Mouse (Mus musculus) neutrophil, adult 59 days (primary cell): ENCODE measurements around the gene Scml4. TPM values are rescaled to one million over a fixed set of nuclear protein-coding genes. Genes with fewer than 3 reads are reported as not detected.

ENCODE experiments used
- total RNA-seq, 2 experiments: library from RNA; stranded (reverse); gene quantifications; 1 replicate in 1 of 2; 2 replicates in 1 of 2; pipeline ENCODE4 v1.2.4; 2023

Gene Scml4
- total RNA-seq = 1 to 10 TPM; 1.2 to 3.1 TPM

DNA sequence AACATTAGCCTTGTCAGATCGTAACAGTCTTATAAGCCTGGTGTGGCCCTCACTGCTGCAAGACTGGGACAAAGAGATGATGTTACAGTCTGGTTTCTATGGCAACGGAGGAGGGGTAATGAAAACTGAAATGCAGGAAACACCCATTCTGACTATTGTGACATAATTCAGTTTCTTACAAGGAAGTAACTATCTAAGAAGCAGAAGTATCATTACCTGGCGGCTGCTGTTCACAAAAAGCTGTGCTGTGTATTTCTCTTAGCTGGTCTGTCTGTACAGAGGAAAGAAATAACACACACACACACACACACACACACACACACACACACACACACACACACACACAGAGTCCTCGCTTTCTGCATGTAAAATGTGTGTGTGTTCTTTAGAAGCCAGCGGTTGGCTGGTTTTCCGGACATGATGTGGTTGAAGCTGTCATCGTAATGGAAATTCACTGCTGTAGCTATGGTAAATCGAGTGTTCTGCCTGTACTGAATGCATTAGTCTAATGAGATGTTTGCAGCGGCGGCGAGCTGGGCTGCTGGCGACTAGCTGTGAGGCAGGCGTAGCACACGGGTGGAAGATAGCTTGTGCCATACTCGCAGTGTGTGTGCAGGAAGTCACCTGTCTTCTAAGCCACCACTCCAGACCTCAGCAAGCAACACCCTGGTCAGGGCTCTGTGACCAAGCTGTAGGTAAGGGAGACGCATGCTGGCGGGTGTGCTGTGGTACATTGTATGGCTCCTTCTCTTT, at the start of gene Scml4:
TSS of gene Scml4 (plus strand) at position 212 of the 753 bp plus-strand sequence.

Other genes starting within 250 kb of the Scml4 start
- gene Sec63, start 98.9 kb upstream of the Scml4 start, total RNA-seq = 10 to 100 TPM; 29.8 to 32.3 TPM